Mouse (Mus musculus): ENCODE measurements around the gene Cbr2. TPM values are rescaled to one million over a fixed set of nuclear protein-coding genes. Genes with fewer than 3 reads are reported as not detected.
A peak's percentile ranks its signal among the peaks of the same experiment; 100 is the strongest.
"Not testable (repeated sequence)": the region's sequence is repeated elsewhere in the genome, so short reads cannot be mapped to it uniquely, and the experiment has no call there.

Cbr2 gene
- 10 to 100 TPM; 18.6 to 53.1 TPM for total RNA-seq (2021)
- long read RNA-seq, experiment 1, transcript Cbr2-201 (8 exons, 1,110 nt), result major isoform, 12 of 15 reads
- long read RNA-seq, experiment 1, partial matches to known transcripts, result 2 of 15 reads
- long read RNA-seq, experiment 1, other reads (novel, unspliced or antisense), result 1 of 15 reads
- long read RNA-seq, experiment 2, partial matches to known transcripts, result 0 of 4 reads
- long read RNA-seq, experiment 2, other reads (novel, unspliced or antisense), result 0 of 4 reads

- peak; percentile 37 to 61 for DNase-seq
- intact Hi-C loops (cut with DNase I), result no loop called here
These were observed at the start of gene Cbr2 for GRCm38 (mm10) chr11:120731858-120732680. Cbr2 (minus strand) TSS chr11:120732114.

GRCm38 (mm10) chr11:120781361-120781760, 49.4 kb upstream of the Cbr2 start:
- DNase-seq; intact Hi-C loops (cut with DNase I): not testable (repeated sequence)

- no peak for DNase-seq
- intact Hi-C loops (cut with DNase I), result loop anchor here (5.0 to 10.0 kb wide), 2 partner anchors 123 to 265 kb away; no protein-coding TSS in a partner anchor
These were observed 48.0 kb upstream of the Cbr2 start for GRCm38 (mm10) chr11:120779876-120780275.

GRCm38 (mm10) chr11:120777123-120777522, 45.2 kb upstream of the Cbr2 start:
- DNase-seq, result no peak
- intact Hi-C loops (cut with DNase I), result loop anchor here (5.0 to 10.0 kb wide), 2 partner anchors 120 to 262 kb away; no protein-coding TSS in a partner anchor

GRCm38 (mm10) chr11:120775774-120776469, 44.0 kb upstream of the Cbr2 start:
- DNase-seq, result peak; percentile 96 to 99
- intact Hi-C loops (cut with DNase I), result loop anchor here (1.0 to 10.0 kb wide), 3 partner anchors 56 to 261 kb away; no protein-coding TSS in a partner anchor

GRCm38 (mm10) chr11:120773463-120774190, 41.7 kb upstream of the Cbr2 start:
- no peak for DNase-seq
- intact Hi-C loops (cut with DNase I), result loop anchor here (10.0 kb wide), 1 partner anchor 259 kb away; no protein-coding TSS in a partner anchor

- DNase-seq, result no peak
- intact Hi-C loops (cut with DNase I), result loop anchor here (10.0 kb wide), 1 partner anchor 258 kb away; no protein-coding TSS in a partner anchor
These were observed 40.8 kb upstream of the Cbr2 start for GRCm38 (mm10) chr11:120772749-120773148.

GRCm38 (mm10) chr11:120768206-120768605, 36.3 kb upstream of the Cbr2 start:
- intact Hi-C loops (cut with DNase I), result no loop called here
- DNase-seq, result no peak

GRCm38 (mm10) chr11:120767023-120767422, 35.1 kb upstream of the Cbr2 start:
- DNase-seq; intact Hi-C loops (cut with DNase I): not testable (repeated sequence)

- intact Hi-C loops (cut with DNase I), result not testable (repeated sequence)
These were observed 31.4 kb upstream of the Cbr2 start for GRCm38 (mm10) chr11:120763121-120763999.

GRCm38 (mm10) chr11:120762672-120763041, 30.7 kb upstream of the Cbr2 start, which contains the start of gene Hmga1b:
Hmga1b (plus strand) TSS chr11:120762794.
- intact Hi-C loops (cut with DNase I); DNase-seq: not testable (repeated sequence)

More at GRCm38 (mm10) chr11:120763121-120763999, 31.4 kb upstream of the Cbr2 start:
- not testable (repeated sequence) for DNase-seq

GRCm38 (mm10) chr11:120761811-120762671, 30.1 kb upstream of the Cbr2 start:
- DNase-seq, result no peak
- intact Hi-C loops (cut with DNase I), result no loop called here

- no peak for DNase-seq
- intact Hi-C loops (cut with DNase I), result no loop called here
These were observed 28.3 kb upstream of the Cbr2 start for GRCm38 (mm10) chr11:120760236-120760635.

- intact Hi-C loops (cut with DNase I), result loop anchor here (2.0 kb wide), 1 partner anchor 27 kb away; no protein-coding TSS in a partner anchor
These were observed 19.7 kb upstream of the Cbr2 start for GRCm38 (mm10) chr11:120751606-120752005.

GRCm38 (mm10) chr11:120749430-120749829, 17.5 kb upstream of the Cbr2 start:
- DNase-seq, result peak in 1 of 2 experiments; percentile 55
- intact Hi-C loops (cut with DNase I), result no loop called here

More at GRCm38 (mm10) chr11:120751606-120752005, 19.7 kb upstream of the Cbr2 start:
- DNase-seq, result no peak

GRCm38 (mm10) chr11:120747974-120748373, 16.1 kb upstream of the Cbr2 start:
- intact Hi-C loops (cut with DNase I), result no loop called here
- no peak for DNase-seq

GRCm38 (mm10) chr11:120744121-120744701, 12.3 kb upstream of the Cbr2 start:
- intact Hi-C loops (cut with DNase I), result no loop called here
- DNase-seq, result no peak

All from heart, postnatal 14 days (tissue).